Mouse (Mus musculus): ENCODE data around the gene Ccdc97. TPM values are rescaled to one million over a fixed set of nuclear protein-coding genes. Genes with fewer than 3 reads are reported as not detected.
A peak's percentile ranks its signal among the peaks of the same experiment; 100 is the strongest.

Ccdc97 gene
- polyA plus RNA-seq, 1 experiment from 2014 or later: 35.9 TPM

DNA sequence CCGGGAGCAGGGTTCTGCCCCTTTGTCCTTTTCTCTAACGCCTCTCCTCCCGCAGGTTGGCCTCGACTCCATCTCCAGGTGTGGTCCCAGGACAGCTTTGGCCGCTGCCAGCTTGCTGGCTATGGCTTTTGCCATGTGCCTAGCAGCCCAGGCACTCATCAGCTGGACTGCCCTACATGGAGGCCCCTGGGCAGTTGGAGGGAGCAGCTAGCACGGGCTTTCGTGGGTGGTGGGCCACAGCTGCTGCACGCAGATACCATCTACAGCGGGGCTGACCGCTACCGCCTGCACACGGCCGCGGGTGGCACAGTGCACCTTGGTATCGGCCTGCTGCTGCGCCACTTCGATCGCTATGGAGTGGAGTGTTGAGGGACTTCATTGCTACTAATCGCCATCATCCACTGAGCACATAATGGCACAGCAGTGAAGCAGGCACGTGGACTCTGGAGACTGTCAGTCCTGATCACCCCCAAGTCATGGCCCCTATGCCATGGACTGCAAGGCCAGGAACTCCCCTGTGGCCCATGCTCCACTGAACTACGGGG is 32.9 kb downstream of the Ccdc97 start:
- H3K36me3 ChIP-seq: peaks cover 6% of the 10 kb centered on the region; the same call in 1 of the 2 replicates
- no peak overlapping the region for H3K27ac ChIP-seq
- peaks cover 64% of the 10 kb centered on the region for H3K27me3 ChIP-seq
- no peak for ATAC-seq
- H3K9ac ChIP-seq (replicated peaks): 0 out of 2 replicates have a peak overlapping the region, but pooled peaks have one; percentile 6
- 72% methylated on average over 21 of the region's 21 CpGs for WGBS
- H3K4me1 ChIP-seq (replicated peaks): peaks cover 50% of the 10 kb centered on the region
- H3K4me2 ChIP-seq (replicated peaks): peak overlapping the region; percentile 62; the same call in 1 of the 2 replicates
- no peaks in the 10 kb centered on the region for H3K9me3 ChIP-seq
- H3K4me3 ChIP-seq (replicated peaks): no peak overlapping the region

- Histone ChIP-seq H3K36me3 (peaks cover 6% of the 10 kb centered on the region; the same call in 1 of the 2 replicates), H3K4me2 (replicated peaks) (no peak overlapping the region), H3K4me3 (replicated peaks) (no peak overlapping the region), H3K4me1 (replicated peaks) (peaks cover 58% of the 10 kb centered on the region), H3K27ac (no peak overlapping the region), H3K9ac (replicated peaks) (no peak overlapping the region), H3K27me3 (peaks cover 50% of the 10 kb centered on the region), H3K9me3 (no peaks in the 10 kb centered on the region)
- 87% methylated on average over 6 of the region's 6 CpGs for WGBS
- no peak for ATAC-seq
Observed at GRCm38 (mm10) chr7:25684659-25685058, 34.2 kb downstream of the Ccdc97 start.

DNA sequence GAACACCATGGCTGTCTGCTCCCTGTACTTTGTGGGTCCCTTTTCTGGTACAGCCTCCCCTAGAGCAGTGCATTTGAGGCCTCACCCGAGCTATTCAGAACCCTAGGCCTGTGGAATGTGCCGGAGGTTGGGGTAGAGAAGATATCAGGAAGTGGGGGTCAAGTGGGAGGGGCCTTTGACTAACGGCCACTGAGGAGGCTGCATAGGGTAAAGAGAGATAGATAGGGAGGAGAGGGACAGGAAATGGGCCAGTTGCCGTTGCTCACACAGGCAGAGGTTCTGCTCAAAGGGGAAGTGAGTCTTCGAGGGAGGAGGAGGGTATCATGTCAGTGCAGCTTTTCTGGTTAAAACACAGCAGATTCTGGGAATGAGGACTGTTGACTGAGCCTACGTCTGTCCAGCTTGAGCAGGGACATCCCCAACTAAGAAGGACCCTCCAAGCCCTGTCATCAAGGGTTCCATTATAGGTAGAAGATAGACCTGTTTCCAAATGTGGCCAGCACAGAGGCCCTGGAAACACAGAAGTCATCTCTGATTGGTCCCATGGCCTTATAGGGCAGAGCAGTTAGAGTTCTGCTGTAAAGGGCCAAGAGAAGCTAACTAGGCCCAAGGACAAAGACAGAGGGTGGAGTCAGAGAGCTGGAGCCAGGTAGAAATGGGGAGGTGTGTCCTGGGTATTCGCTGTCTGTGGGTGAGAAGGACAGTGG is 35.3 kb downstream of the Ccdc97 start:
- peaks cover 6% of the 10 kb centered on the region; the same call in 1 of the 2 replicates for H3K36me3 ChIP-seq
- WGBS: 79% methylated on average over 7 of the region's 7 CpGs
- H3K4me3 ChIP-seq (replicated peaks): no peak overlapping the region
- H3K9ac ChIP-seq (replicated peaks): no peak overlapping the region
- peaks cover 49% of the 10 kb centered on the region for H3K4me1 ChIP-seq (replicated peaks)
- H3K4me2 ChIP-seq (replicated peaks): no peak overlapping the region
- H3K27me3 ChIP-seq: peaks cover 46% of the 10 kb centered on the region
- no peak for ATAC-seq
- no peak overlapping the region for H3K27ac ChIP-seq
- H3K9me3 ChIP-seq: no peaks in the 10 kb centered on the region

- H3K27ac ChIP-seq: peak overlapping the region; percentile 96
- peak overlapping the region; percentile 70; the same call in 1 of the 2 replicates for H3K9ac ChIP-seq (replicated peaks)
- peak overlapping the region; percentile 60 for H3K4me3 ChIP-seq (replicated peaks)
- no peaks in the 10 kb centered on the region for H3K9me3 ChIP-seq
- no peak for ATAC-seq
- 67% methylated on average over 15 of the region's 15 CpGs for WGBS
- H3K36me3 ChIP-seq: peaks cover 6% of the 10 kb centered on the region; the same call in 1 of the 2 replicates
- peaks cover 33% of the 10 kb centered on the region for H3K27me3 ChIP-seq
- H3K4me1 ChIP-seq (replicated peaks): peaks cover 29% of the 10 kb centered on the region
- H3K4me2 ChIP-seq (replicated peaks): peak overlapping the region; percentile 61
Observed at GRCm38 (mm10) chr7:25681341-25682231, 37.3 kb downstream of the Ccdc97 start.

- Histone ChIP-seq H3K4me2 (replicated peaks) (peak within 1 kb of the TSS; percentile 61), H3K4me1 (replicated peaks) (peaks cover 21% of the 10 kb centered on the region), H3K27ac (peak within 1 kb of the TSS; percentile 96), H3K4me3 (replicated peaks) (peak within 1 kb of the TSS; percentile 60), H3K9me3 (no peaks in the 10 kb centered on the region), H3K9ac (replicated peaks) (peak within 1 kb of the TSS; percentile 70), H3K36me3 (peaks cover 6% of the 10 kb centered on the region; the same call in 1 of the 2 replicates), H3K27me3 (peaks cover 24% of the 10 kb centered on the region)
- ATAC-seq: peak; percentile 96
- WGBS: under 1% methylated on average over 46 of the region's 46 CpGs
Observed at GRCm38 (mm10) chr7:25680514-25681258, 38.2 kb downstream of the Ccdc97 start, which contains the start of gene B9d2. Gene B9d2, plus strand, starts transcription at chr7:25680780.

DNA sequence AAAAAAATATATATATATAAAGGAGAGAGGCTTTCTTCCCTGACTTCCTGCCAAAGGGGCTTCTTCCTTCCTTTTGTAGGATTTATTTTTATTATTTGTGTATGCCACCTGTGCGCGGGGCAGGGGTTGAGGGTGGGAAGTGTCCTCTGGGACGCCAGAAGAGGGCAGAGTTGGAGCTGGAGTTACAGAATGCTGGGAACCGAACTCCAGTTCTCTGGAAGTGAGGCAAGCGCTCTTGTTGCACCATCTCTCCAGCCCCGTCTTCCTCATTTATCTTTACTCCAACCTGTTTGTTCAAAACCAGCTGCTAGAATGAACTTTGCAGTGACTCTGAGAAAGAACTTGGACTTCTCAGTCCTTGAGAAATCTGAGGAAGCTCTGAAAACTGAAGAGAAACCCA is 38.9 kb downstream of the Ccdc97 start:
- Histone ChIP-seq H3K36me3 (peaks cover 6% of the 10 kb centered on the region; the same call in 1 of the 2 replicates), H3K9ac (replicated peaks) (0 out of 2 replicates have a peak overlapping the region, but pooled peaks have one; percentile 70), H3K27me3 (peaks cover 24% of the 10 kb centered on the region), H3K4me2 (replicated peaks) (peak overlapping the region; percentile 61), H3K4me3 (replicated peaks) (peak overlapping the region; percentile 60), H3K27ac (peak overlapping the region; percentile 96; the same call in 1 of the 2 replicates), H3K9me3 (no peaks in the 10 kb centered on the region), H3K4me1 (replicated peaks) (peaks cover 23% of the 10 kb centered on the region)
- no peak for ATAC-seq
- WGBS: 3% methylated on average over 6 of the region's 6 CpGs

DNA sequence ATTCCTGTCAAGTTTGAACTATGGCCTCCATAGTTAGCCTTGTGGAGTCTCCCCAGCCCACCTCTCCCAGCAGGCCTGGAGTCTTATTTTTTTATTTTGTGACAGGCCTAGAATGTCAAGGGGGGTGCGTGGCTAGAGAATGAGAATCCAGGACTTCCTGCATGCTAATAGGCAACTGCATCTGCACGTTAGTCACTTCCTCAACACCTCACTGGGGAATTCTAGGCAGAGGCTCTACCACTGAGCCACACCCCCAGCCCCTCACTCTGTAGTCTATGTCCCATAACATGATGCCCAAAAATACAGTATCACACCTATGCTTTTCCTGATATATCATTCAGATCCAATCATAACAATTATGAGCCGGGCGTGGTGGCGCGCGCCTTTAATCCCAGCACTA is 41.9 kb downstream of the Ccdc97 start:
- ATAC-seq: no peak
- H3K4me3 ChIP-seq (replicated peaks): no peak overlapping the region
- WGBS: 90% methylated on average over 7 of the region's 7 CpGs
- H3K27me3 ChIP-seq: peaks cover 42% of the 10 kb centered on the region
- no peaks in the 10 kb centered on the region for H3K36me3 ChIP-seq
- H3K4me1 ChIP-seq (replicated peaks): peaks cover 23% of the 10 kb centered on the region
- no peak overlapping the region for H3K4me2 ChIP-seq (replicated peaks)
- peak overlapping the region; percentile 65 for H3K27ac ChIP-seq
- no peak overlapping the region for H3K9ac ChIP-seq (replicated peaks)
- no peaks in the 10 kb centered on the region for H3K9me3 ChIP-seq

- peak; percentile 34 for ATAC-seq
- peaks cover 42% of the 10 kb centered on the region for H3K27me3 ChIP-seq
- H3K27ac ChIP-seq: peak overlapping the region; percentile 65
- 68% methylated on average over 15 of the region's 15 CpGs for WGBS
- H3K4me3 ChIP-seq (replicated peaks): no peak overlapping the region
- H3K9me3 ChIP-seq: no peaks in the 10 kb centered on the region
- peaks cover 15% of the 10 kb centered on the region for H3K4me1 ChIP-seq (replicated peaks)
- H3K9ac ChIP-seq (replicated peaks): no peak overlapping the region
- no peaks in the 10 kb centered on the region for H3K36me3 ChIP-seq
- no peak overlapping the region for H3K4me2 ChIP-seq (replicated peaks)
Observed at GRCm38 (mm10) chr7:25676085-25676781, 42.7 kb downstream of the Ccdc97 start.

DNA sequence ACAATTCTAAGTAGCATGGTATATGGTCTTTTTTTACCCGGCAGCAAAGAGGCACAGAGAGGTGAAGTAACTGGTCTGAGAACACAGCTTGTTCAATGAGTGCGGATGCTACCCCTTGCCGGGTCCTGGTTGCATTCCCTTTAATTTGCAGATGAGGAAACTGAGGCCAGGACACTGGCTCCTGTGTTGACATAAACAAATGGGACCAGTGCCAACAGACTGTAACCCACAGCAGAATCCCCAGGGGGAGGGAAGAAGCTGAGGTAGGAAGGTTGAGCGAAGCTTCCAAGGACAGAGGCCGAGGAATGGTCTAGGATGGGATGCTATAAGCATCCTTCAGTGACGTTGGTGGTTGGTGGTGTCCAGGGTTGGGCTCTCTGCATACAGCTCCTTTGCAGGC is 43.5 kb downstream of the Ccdc97 start:
- Histone ChIP-seq H3K27ac (no peak overlapping the region), H3K9me3 (no peaks in the 10 kb centered on the region), H3K27me3 (peaks cover 42% of the 10 kb centered on the region), H3K4me2 (replicated peaks) (peak overlapping the region; percentile 58), H3K4me1 (replicated peaks) (peaks cover 12% of the 10 kb centered on the region), H3K9ac (replicated peaks) (no peak overlapping the region), H3K36me3 (peaks cover 3% of the 10 kb centered on the region; the same call in 1 of the 2 replicates), H3K4me3 (replicated peaks) (peak overlapping the region; percentile 38; the same call in 1 of the 2 replicates)
- ATAC-seq: no peak
- 47% methylated on average over 6 of the region's 6 CpGs for WGBS

DNA sequence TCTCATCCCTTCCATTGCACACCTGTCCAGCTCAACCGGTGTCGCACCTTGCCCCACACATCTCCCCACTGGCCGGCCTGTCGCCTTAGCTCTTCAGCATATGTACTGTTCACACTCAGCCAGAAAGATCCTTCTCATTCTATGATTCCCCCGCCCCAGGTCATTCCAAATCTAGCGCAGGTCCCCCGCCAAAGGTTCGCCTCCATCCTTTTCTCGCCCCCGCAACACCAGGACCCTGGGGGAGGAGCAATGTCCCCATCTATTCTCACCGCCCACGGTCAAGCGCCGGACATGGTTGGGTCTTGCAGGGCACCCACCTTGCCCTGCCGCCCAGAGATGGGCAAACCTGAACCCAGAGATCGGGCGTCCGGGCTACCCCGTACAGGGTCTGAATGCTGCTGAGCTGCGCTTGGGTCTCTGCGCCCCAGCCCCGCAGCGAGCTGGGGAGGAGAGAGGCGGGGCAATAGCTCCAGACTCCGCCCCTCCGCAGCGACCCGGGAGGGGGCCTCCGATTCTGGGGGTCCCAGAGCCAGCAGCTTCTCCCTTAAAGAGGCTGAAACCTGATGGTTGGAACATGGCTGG is 44.1 kb downstream of the Ccdc97 start, which contains the start of gene Tmem91:
TSS of gene Tmem91 (minus strand) at position 448 of the 582 bp plus-strand sequence.
- Histone ChIP-seq H3K27me3 (peaks cover 42% of the 10 kb centered on the region), H3K4me1 (replicated peaks) (peaks cover 6% of the 10 kb centered on the region)

More for the DNA sequence above, 44.1 kb downstream of the Ccdc97 start, which contains the start of gene Tmem91:
- H3K4me3 ChIP-seq (replicated peaks): peak within 1 kb of the TSS; percentile 38
- peaks cover 4% of the 10 kb centered on the region; the same call in 1 of the 2 replicates for H3K36me3 ChIP-seq
- peak within 1 kb of the TSS; percentile 58 for H3K4me2 ChIP-seq (replicated peaks)
- peak within 1 kb of the TSS; percentile 66 for H3K9ac ChIP-seq (replicated peaks)
- H3K9me3 ChIP-seq: no peaks in the 10 kb centered on the region
- no peak within 1 kb of the TSS for H3K27ac ChIP-seq
- WGBS: 3% methylated on average over 29 of the region's 29 CpGs
- peak; percentile 70 for ATAC-seq
